Mouse (Mus musculus) yolk sac, embryonic 10.5 days (tissue): ENCODE results near the gene Irf2.
A peak's percentile ranks its signal among the peaks of the same experiment; 100 is the strongest.
"Not testable (repeated sequence)": the region's sequence is repeated elsewhere in the genome, so short reads cannot be mapped to it uniquely, and the experiment has no call there.

Source experiments
- DNase-seq: peaks from one replicate; pipeline ENCODE4 v3.0.0-alpha.2; 2017; ENCODE audit warnings: low spot score

Gene Irf2

DNA sequence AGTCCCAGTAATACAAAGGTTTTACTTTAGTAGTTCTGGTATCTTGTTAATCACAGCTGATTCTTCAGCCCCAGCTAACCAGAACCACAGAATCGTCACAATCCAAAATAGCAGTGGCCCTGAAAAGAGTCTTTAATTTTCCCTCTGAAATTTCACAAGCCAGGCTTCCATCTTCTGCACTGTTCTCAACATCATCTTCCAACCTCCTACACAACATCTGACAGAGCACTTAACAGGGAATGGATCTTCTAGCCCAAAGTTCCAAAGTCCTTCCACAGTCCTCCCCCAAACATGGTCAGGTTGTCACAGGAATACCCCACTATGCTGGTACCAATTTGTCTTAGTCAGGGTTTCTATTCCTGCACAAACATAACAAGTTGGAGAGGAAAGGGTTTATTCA is 9.9 kb upstream of the Irf2 start:
- not testable (repeated sequence) for DNase-seq

GRCm38 (mm10) chr8:46732381-46732915 is 7.1 kb upstream of the Irf2 start:
- no peak for DNase-seq

DNA sequence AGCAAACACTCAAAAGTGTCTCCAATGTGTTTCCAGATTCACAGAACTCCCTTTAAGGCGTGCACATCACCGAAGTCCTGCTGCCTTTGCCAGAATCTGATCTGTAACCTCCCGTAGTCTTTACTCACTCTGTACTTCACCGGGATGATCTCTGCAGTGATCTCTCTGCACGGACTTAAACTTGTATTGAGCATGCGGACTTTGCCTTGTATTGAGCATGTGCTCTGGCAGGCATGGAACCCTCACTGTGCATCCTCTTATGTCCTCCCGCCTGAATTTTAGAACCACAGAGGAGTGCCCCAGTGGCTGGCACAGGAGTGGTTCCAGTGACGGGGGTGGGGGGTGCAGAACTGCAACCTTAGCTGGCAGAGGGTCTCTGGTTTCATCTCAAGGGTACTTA is 5.9 kb upstream of the Irf2 start:
- no peak for DNase-seq

GRCm38 (mm10) chr8:46735505-46735904 is 4.0 kb upstream of the Irf2 start:
- DNase-seq = no peak

DNA sequence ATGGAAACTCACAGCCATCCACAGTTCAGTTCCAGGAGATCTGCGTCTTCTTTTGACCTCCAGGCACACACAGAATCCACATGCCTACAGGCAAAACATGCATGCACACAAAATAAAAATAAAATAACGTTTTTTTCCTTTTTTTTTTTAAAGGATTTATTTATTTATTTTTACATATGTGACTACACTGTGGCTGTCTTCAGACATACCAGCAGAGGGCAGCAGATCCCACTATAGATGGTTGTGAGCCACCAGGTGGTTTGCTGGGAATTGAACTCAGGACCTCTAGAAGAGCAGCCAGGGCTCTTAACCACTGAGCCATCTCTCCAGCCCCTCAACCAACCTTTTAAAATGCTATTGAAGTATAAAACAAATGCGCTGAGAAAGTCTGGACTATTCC is 3.3 kb upstream of the Irf2 start:
- DNase-seq = no peak

DNA sequence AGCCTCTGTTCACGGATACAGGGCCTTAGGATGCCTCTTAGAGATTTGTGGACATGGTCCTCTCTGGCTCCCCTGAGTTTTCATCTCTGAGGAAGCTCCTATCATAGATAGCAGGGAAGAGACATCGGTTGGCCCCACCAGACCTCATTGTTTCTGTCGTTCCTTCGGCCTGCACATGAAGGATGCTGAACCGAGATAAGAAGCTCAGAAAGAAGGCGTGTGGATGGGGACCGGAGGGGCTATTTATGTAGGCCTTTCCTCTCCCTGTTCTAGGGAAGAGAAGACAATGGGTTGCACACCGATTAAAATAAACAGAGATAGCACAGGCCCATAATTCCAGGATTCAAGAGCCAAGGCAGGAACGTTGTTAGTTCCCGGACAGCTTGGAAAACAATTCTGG is 2.1 kb upstream of the Irf2 start:
- no peak for DNase-seq

- DNase-seq = no peak
Observed at GRCm38 (mm10) chr8:46737907-46738306, 1.6 kb upstream of the Irf2 start.

GRCm38 (mm10) chr8:46738601-46739000 is 931 bp upstream of the Irf2 start:
- DNase-seq = no peak

DNA sequence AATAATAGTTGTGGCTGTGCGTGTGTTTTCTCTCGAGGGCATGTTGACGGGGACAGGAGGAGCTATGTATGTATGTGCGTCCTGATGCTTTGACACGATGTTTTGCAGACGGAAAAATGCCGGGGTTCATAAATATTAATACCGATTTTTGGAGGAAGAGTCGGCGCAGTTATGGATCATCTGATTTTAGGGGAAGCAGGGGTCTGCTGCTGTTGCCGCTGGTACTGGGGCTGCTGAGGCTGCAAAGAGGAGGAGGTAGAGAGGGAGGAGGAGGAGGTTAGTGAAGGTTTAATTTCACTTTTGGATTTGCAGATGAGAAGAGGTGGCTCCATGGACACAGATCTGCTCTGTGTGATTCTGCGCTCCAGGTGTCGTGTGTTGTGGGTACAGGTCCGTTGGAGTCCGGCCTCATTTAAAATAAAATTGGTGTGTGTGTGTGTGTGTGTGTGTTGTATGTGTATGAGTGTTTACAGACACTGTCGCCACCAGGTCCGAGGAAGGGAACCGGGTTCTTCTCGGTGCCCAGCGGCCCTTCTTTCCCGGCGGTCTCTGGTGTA is 502 bp downstream of the Irf2 start:
- DNase-seq = peak; percentile 49

GRCm38 (mm10) chr8:46740513-46741280 is 1.2 kb downstream of the Irf2 start:
- DNase-seq = peak; percentile 71

DNA sequence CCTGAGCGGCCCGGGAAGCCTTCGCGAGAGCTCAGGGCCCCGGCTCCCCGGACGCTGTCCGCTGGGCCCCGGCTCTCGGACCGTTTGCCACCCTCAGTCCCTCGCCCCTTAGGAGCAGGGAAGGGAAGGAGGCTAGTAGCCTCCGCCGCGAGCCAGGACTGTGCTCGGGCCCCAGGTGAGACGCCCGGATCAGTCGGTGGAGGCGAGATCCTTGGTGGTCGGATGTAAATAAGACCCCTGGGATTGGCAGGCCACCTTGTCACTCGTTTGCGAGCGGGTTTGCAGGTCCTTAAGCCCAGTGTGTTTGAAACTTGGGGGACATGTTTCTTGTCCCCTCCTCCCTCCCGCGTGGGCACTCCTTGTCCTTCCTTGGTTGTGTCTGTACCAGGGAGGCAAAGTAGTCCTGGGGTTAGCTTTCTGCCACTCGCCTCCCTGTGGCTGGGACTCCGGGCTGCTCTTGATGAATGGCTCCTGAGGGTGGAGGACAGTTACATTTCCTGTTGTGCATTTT is 1.8 kb downstream of the Irf2 start:
- DNase-seq = peak; percentile 70

- DNase-seq = no peak
Observed at GRCm38 (mm10) chr8:46741991-46742690, 2.6 kb downstream of the Irf2 start.

GRCm38 (mm10) chr8:46742691-46743082 is 3.2 kb downstream of the Irf2 start:
- no peak for DNase-seq

DNA sequence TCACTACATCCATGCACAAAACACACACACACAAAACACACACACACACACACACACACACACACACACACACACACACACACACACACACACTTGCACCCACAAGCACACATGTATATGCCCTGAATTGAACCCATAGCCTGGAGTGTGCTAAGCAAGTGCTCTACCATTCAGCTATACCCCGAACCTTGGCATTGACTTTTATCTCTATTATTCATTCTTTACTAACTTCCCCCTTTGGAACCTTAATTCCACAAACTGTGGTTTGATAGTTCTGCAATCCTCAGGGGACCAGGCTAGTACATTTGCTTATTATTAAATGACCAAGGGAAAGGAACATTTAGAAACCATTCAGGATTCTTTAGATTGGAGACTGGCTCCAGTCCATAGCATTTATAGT is 5.9 kb downstream of the Irf2 start:
- no peak for DNase-seq

DNA sequence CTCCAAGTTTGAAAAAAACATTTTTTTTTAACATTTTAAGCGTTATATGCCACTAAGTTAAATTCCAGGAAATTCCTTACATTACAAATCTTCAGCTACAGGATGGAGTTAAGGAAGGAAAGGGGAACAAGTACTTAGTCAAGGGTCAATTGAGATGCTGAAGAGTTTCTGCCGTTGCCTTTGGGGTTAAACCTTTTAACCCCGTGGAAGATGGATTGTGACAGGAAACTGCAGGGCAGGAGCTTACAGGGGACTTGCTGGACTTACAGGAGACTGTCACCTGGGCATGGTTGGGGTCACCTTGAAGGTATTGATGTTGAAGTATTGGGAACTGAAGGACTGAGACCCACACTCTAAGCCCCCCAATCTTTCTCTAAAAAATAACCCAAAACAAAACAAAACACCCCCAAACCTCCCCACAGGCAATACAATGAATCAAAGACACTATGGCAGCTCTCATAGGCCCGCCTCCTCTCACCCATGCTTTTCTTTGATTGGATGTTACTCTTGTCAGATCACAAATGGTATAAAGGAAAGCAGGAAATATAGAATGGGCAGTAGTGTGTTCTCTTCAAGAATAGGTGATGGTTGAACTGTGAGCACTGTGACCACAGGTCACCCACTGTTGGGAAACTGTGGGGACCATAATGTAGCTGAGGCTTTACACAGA is 7.9 kb downstream of the Irf2 start:
- DNase-seq = no peak

DNA sequence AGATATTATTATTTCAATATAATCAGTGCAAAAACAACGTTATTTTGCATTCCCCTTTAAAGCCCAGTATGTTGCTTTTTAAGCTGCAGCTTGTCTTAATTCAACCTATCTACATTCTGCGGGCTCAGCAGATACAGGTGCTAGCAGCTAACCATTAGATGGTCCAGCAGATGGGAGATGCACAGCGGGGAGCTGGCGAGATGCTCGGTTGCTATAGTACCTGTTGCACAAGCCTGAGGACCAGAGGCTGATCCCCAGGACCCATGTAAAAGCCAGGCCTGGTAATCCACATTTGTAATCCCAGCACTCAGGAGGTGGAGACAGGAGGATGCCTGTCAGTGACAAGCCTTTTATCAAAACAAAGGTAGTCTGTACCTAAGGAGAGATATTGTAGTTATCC is 10.5 kb downstream of the Irf2 start:
- DNase-seq = no peak

- DNase-seq = no peak
Observed at GRCm38 (mm10) chr8:46750566-46750965, 11.0 kb downstream of the Irf2 start.

GRCm38 (mm10) chr8:46751151-46751550 is 11.6 kb downstream of the Irf2 start:
- DNase-seq = no peak

GRCm38 (mm10) chr8:46752986-46753385 is 13.5 kb downstream of the Irf2 start:
- no peak for DNase-seq

- no peak for DNase-seq
Observed at GRCm38 (mm10) chr8:46754355-46754754, 14.8 kb downstream of the Irf2 start.

DNA sequence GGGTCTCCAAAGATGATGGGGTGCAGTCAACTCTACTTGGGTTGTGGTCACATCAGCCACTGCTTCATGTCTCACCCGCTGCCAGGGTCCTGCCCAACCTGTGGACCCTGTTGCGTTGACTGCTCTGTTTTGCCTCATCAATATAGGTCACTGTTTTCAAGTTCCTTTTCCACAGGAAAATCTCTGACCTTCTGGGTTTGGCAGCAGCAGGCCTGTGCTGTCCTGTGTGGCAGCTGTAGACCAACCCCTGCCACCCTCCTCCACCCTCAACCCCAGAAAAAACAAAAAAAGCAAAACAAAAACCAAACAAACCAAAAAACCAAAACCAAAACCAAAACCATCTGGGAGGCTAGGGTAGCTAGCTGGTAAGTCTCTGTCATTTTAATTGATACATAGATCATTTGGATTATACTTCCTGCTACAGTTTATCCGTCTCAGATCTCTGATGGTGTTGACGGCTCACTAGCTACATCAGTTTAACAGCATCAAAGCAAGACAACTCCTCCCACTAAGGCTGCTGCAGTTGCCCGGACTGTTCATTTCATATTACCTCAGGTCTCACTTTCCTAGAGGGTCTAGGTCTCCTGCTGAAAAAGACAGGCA is 16.3 kb downstream of the Irf2 start:
- no peak for DNase-seq

DNA sequence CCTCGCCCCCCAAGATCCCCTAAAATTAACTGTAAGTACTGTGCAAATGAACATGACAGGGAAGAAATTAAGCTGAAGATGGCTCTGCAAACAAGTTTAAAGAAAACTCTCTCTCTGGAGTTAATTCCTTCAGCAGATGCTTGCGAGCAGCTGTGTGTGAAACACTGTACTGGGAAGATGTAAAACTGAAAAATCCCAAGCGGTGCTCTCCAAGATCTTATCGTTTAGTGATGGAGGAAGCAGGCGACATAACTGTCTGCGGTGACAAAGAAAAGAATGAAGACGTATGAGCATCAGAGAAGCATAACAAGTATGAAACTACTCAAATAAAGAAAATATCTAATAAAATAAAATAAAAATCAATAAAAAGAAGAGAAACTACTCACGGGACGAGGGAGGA is 18.1 kb downstream of the Irf2 start:
- no peak for DNase-seq
